Comparison of ENCODE assay signal across 28 mouse cellular contexts in genomic region chr16:87736106-87736505, GRCm38 (mm10). TPM values are rescaled to one million over a fixed set of nuclear protein-coding genes. Genes with fewer than 3 reads are reported as not detected.
A peak's percentile ranks its signal among the peaks of the same experiment; 100 is the strongest.
DNase-seq lines count a peak whose midpoint lies in the region; ATAC-seq and TF ChIP-seq lines count a peak whose summit lies in the region.
"Had no signal": no experiment of that assay in that cellular context is flagged by ENCODE, and none has a peak within 500 bp of the region (broad histone marks: within the 10 kb centered on the region; RNA-seq: fewer than 3 reads in every experiment).

No protein-coding gene starts in this region.

- no peaks in the 10 kb centered on the region for H3K27me3 ChIP-seq in heart, embryonic 11.5 days (ENCODE audit: control insufficient read depth, insufficient read depth, low read length)
- no peaks in the 10 kb centered on the region for H3K27me3 ChIP-seq in lung, embryonic 14.5 days (ENCODE audit: insufficient read depth, low read length)
- H3K27me3 ChIP-seq in stomach, embryonic 14.5 days (ENCODE audit: control insufficient read depth, insufficient read depth, low read length), result no peaks in the 10 kb centered on the region
- no peaks in the 10 kb centered on the region for H3K27me3 ChIP-seq in stomach, postnatal 0 days (ENCODE audit: control insufficient read depth, insufficient read depth, low read length)
- H3K27me3 ChIP-seq: embryonic facial prominence, embryonic 15.5 days; hindbrain, embryonic 13.5 days; kidney, embryonic 15.5 days; liver, embryonic 12.5 days had no signal

- 71% methylated on average over 11 of the region's 11 CpGs for WGBS in heart, embryonic 11.5 days (ENCODE audit: insufficient replicate concordance)
- 61% methylated on average over 11 of the region's 11 CpGs for WGBS in lung, embryonic 14.5 days
- 82% methylated on average over 11 of the region's 11 CpGs for WGBS in stomach, embryonic 14.5 days
- WGBS in stomach, postnatal 0 days, result 78% methylated on average over 11 of the region's 11 CpGs

- no peak for ATAC-seq in heart, embryonic 11.5 days (replicated peaks; ENCODE audit: insufficient number of reproducible peaks, low FRiP score, low TSS enrichment)
- ATAC-seq in lung, embryonic 14.5 days (ENCODE audit: insufficient read depth), result no peak
- ATAC-seq in stomach, embryonic 14.5 days (ENCODE audit: insufficient number of reproducible peaks, insufficient read depth, low FRiP score, low read depth), result 0 out of 2 replicates have a peak, but pooled peaks have one; percentile 39
- ATAC-seq in stomach, postnatal 0 days (ENCODE audit: low FRiP score, low TSS enrichment), result no peak
- ATAC-seq: activated CD4-positive, CD25-positive, alpha-beta regulatory T cell, adult 4 months; inflammation-experienced regulatory T-cells, adult 6 months; liver, embryonic 12.5 days had no signal

- TF ChIP-seq EP300 in stomach, postnatal 0 days (optimal IDR thresholded peaks at IDR 0.05), result no peak

- H3K36me3 ChIP-seq in heart, embryonic 11.5 days (ENCODE audit: control insufficient read depth, insufficient read depth, low read length), result peaks cover 1% of the 10 kb centered on the region; the same call in 1 of the 2 replicates
- H3K36me3 ChIP-seq in lung, embryonic 14.5 days (ENCODE audit: insufficient read depth), result 0 out of 2 replicates have a peak, but pooled peaks cover under 1% of the 10 kb centered on the region
- H3K36me3 ChIP-seq in stomach, embryonic 14.5 days (ENCODE audit: control insufficient read depth, insufficient read depth, low read length), result no peaks in the 10 kb centered on the region
- no peaks in the 10 kb centered on the region for H3K36me3 ChIP-seq in stomach, postnatal 0 days (ENCODE audit: control insufficient read depth, insufficient read depth, low read length)

- H3K9me3 ChIP-seq in heart, embryonic 11.5 days (replicated peaks; ENCODE audit: control insufficient read depth, low read length), result no peaks in the 10 kb centered on the region
- no peaks in the 10 kb centered on the region for H3K9me3 ChIP-seq in lung, embryonic 14.5 days (ENCODE audit: low read depth, low read length)
- H3K9me3 ChIP-seq in stomach, embryonic 14.5 days (ENCODE audit: control insufficient read depth, low read depth, low read length), result no peaks in the 10 kb centered on the region
- H3K9me3 ChIP-seq in stomach, postnatal 0 days (ENCODE audit: control insufficient read depth, low read length), result no peaks in the 10 kb centered on the region
- H3K9me3 ChIP-seq: embryonic facial prominence, embryonic 10.5 days; embryonic facial prominence, embryonic 15.5 days; hindbrain, embryonic 13.5 days; kidney, embryonic 15.5 days; liver, embryonic 12.5 days had no signal

- peak; percentile 87 for DNase-seq in heart, adult 11 months
- peak; percentile 54 for DNase-seq in lung, embryonic 14.5 days
- no peak for DNase-seq in lung, postnatal 36 days
- DNase-seq in stomach, postnatal 0 days (ENCODE audit: low spot score), result no peak
- no peak for DNase-seq in right cerebral cortex, postnatal 10 days (ENCODE audit: low spot score in 2 of 2)
- DNase-seq: adrenal gland, adult 2 months; adrenal gland, postnatal 36 days; B cell, adult 2 months; cerebellum, adult 2 months; cerebellum, postnatal 25 days; gastrocnemius, postnatal 10 days; heart, postnatal 4 days; kidney, adult 18-20 months; kidney, postnatal 36 days; lung, adult 18-20 months; midbrain, embryonic 14.5 days; thymus, adult 18-20 months had no signal

- no peak overlapping the region for H3K27ac ChIP-seq in heart, embryonic 11.5 days (ENCODE audit: low read depth, low read length)
- no peak overlapping the region for H3K27ac ChIP-seq in lung, embryonic 14.5 days (ENCODE audit: low read depth)
- H3K27ac ChIP-seq in stomach, embryonic 14.5 days (ENCODE audit: low read length), result no peak overlapping the region
- no peak overlapping the region for H3K27ac ChIP-seq in stomach, postnatal 0 days (replicated peaks)
- H3K27ac ChIP-seq: embryonic facial prominence, embryonic 10.5 days; embryonic facial prominence, embryonic 15.5 days; hindbrain, embryonic 13.5 days; kidney, embryonic 15.5 days; layer of hippocampus, adult 2 months; liver, embryonic 12.5 days; macrophage had no signal

- H3K4me3 ChIP-seq in heart, embryonic 11.5 days (ENCODE audit: low read depth, low read length), result no peak overlapping the region
- H3K4me3 ChIP-seq in lung, embryonic 14.5 days (ENCODE audit: low read depth, low read length), result no peak overlapping the region
- no peak overlapping the region for H3K4me3 ChIP-seq in stomach, embryonic 14.5 days (ENCODE audit: low read depth, low read length)
- H3K4me3 ChIP-seq in stomach, postnatal 0 days (ENCODE audit: low read depth, low read length), result no peak overlapping the region
- H3K4me3 ChIP-seq: embryonic facial prominence, embryonic 10.5 days; embryonic facial prominence, embryonic 15.5 days; hindbrain, embryonic 13.5 days; kidney, embryonic 15.5 days; layer of hippocampus, adult 2 months; liver, embryonic 12.5 days had no signal

- no peak overlapping the region for H3K4me2 ChIP-seq in heart, embryonic 11.5 days
- no peak overlapping the region for H3K4me2 ChIP-seq in lung, embryonic 14.5 days
- no peak overlapping the region for H3K4me2 ChIP-seq in stomach, embryonic 14.5 days (replicated peaks; ENCODE audit: low read depth, low read length)
- H3K4me2 ChIP-seq in stomach, postnatal 0 days (replicated peaks; ENCODE audit: low read depth), result no peak overlapping the region
- H3K4me2 ChIP-seq: embryonic facial prominence, embryonic 15.5 days; hindbrain, embryonic 13.5 days; kidney, embryonic 15.5 days; liver, embryonic 12.5 days had no signal

- no peak overlapping the region for H3K9ac ChIP-seq in heart, embryonic 11.5 days (ENCODE audit: low read depth, low read length)
- no peak overlapping the region for H3K9ac ChIP-seq in lung, embryonic 14.5 days
- no peak overlapping the region for H3K9ac ChIP-seq in stomach, embryonic 14.5 days (replicated peaks; ENCODE audit: low read depth, low read length)
- no peak overlapping the region for H3K9ac ChIP-seq in stomach, postnatal 0 days (ENCODE audit: low read length)
- H3K9ac ChIP-seq: embryonic facial prominence, embryonic 15.5 days; hindbrain, embryonic 13.5 days; kidney, embryonic 15.5 days; liver, embryonic 12.5 days had no signal

- TF ChIP-seq CTCF in lung, embryonic 14.5 days (IDR thresholded peaks at IDR 0.05; ENCODE audit: low read depth), result no peak
- no peak for TF ChIP-seq CTCF in stomach, postnatal 0 days (IDR thresholded peaks at IDR 0.05; ENCODE audit: low read depth)

- H3K4me1 ChIP-seq in heart, embryonic 11.5 days (ENCODE audit: control insufficient read depth, insufficient read depth, low read length), result peaks cover 15% of the 10 kb centered on the region
- H3K4me1 ChIP-seq in lung, embryonic 14.5 days (ENCODE audit: insufficient read depth), result no peaks in the 10 kb centered on the region
- H3K4me1 ChIP-seq in stomach, embryonic 14.5 days (ENCODE audit: control insufficient read depth, insufficient read depth, low read length), result no peaks in the 10 kb centered on the region
- no peaks in the 10 kb centered on the region for H3K4me1 ChIP-seq in stomach, postnatal 0 days (replicated peaks; ENCODE audit: control insufficient read depth, insufficient read depth)
- H3K4me1 ChIP-seq: hindbrain, embryonic 13.5 days had no signal

RNA-seq across cellular contexts. Expression of gene Bach1, which starts 37.4 kb away (rescaled TPM):
- 11.2 and 13.1 TPM in 2 replicates for polyA plus RNA-seq in heart, embryonic 11.5 days (2014; fragmentation: Nextera tagmentation; extraction: Ambion mirVana)
- 8.3 and 8.9 TPM in 2 replicates for polyA plus RNA-seq in lung, embryonic 14.5 days (2014; fragmentation: Nextera tagmentation; extraction: Ambion mirVana)
- 15.3 and 16.2 TPM in 2 replicates for polyA plus RNA-seq in stomach, embryonic 14.5 days (2014; fragmentation: Nextera tagmentation; extraction: Ambion mirVana)
- polyA plus RNA-seq in stomach, postnatal 0 days (2015; fragmentation: Nextera tagmentation; extraction: Ambion mirVana), result 4.3 and 5.3 TPM in 2 replicates

Comparison
In these comparisons a context has a peak if more than half of its experiments do, and no peak if none do; other contexts are left out.
1. DNase-seq: peak in heart, adult 11 months (single experiment) and lung, embryonic 14.5 days (single experiment); none in lung, postnatal 36 days (single experiment), stomach, postnatal 0 days (single experiment) and right cerebral cortex, postnatal 10 days (0 of 2).